Mouse (Mus musculus): Measurements from ENCODE around the gene Dio1. TPM values are rescaled to one million over a fixed set of nuclear protein-coding genes. Genes with fewer than 3 reads are reported as not detected.

Dio1 gene
- polyA plus RNA-seq, 1 experiment from 2014 or later = 0.33 TPM

- WGBS = 20% methylated on average over 3 of the region's 3 CpGs
- Histone ChIP-seq H3K4me3 (ENCODE audit: low read depth, low read length) (peak overlapping the region; percentile 73), H3K4me1 (ENCODE audit: insufficient read depth, low read depth, low read length) (peaks cover 5% of the 10 kb centered on the region; the same call in 1 of the 2 replicates), H3K36me3 (ENCODE audit: insufficient read depth, low read length) (no peaks in the 10 kb centered on the region), H3K4me2 (replicated peaks; ENCODE audit: low read depth, low read length) (peak overlapping the region; percentile 49), H3K9me3 (ENCODE audit: low read length) (no peaks in the 10 kb centered on the region), H3K27me3 (replicated peaks; ENCODE audit: insufficient read depth, low read length) (no peaks in the 10 kb centered on the region), H3K9ac (replicated peaks; ENCODE audit: low read depth) (peak overlapping the region; percentile 72), H3K27ac (ENCODE audit: low read length) (peak overlapping the region; percentile 72; the same call in 1 of the 2 replicates)
- ATAC-seq (no peak), DNase-seq (ENCODE audit: low spot score) (no peak)
- TF ChIP-seq EP300 (IDR thresholded peaks at IDR 0.05) = no peak
- TF ChIP-seq CTCF (IDR thresholded peaks at IDR 0.05) = no peak
Measured at GRCm38 (mm10) chr4:107254414-107254813, 52.6 kb downstream of the Dio1 start.

- ATAC-seq (peak; percentile 96), DNase-seq (ENCODE audit: low spot score) (peak; percentile 98)
- H3K27ac ChIP-seq (ENCODE audit: low read length) = peak within 1 kb of the TSS; percentile 72
- WGBS = 2% methylated on average over 66 of the region's 101 CpGs
- H3K4me1 ChIP-seq (ENCODE audit: insufficient read depth, low read depth, low read length) = peaks cover 5% of the 10 kb centered on the region; the same call in 1 of the 2 replicates
- peak within 1 kb of the TSS; percentile 95 for H3K4me2 ChIP-seq (replicated peaks; ENCODE audit: low read depth, low read length)
- H3K9me3 ChIP-seq (ENCODE audit: low read length) = no peaks in the 10 kb centered on the region
- no peaks in the 10 kb centered on the region for H3K36me3 ChIP-seq (ENCODE audit: insufficient read depth, low read length)
- TF ChIP-seq CTCF (IDR thresholded peaks at IDR 0.05) (peak; percentile 66), EP300 (IDR thresholded peaks at IDR 0.05) (no peak)
- H3K27me3 ChIP-seq (replicated peaks; ENCODE audit: insufficient read depth, low read length) = no peaks in the 10 kb centered on the region
- H3K9ac ChIP-seq (replicated peaks; ENCODE audit: low read depth) = peak within 1 kb of the TSS; percentile 72
- H3K4me3 ChIP-seq (ENCODE audit: low read depth, low read length) = peak within 1 kb of the TSS; percentile 73
Measured at GRCm38 (mm10) chr4:107253125-107254091, 53.6 kb downstream of the Dio1 start, which contains the start of the genes Lrrc42 and Hspb11. Gene Lrrc42, minus strand, starts transcription at chr4:107253532. Gene Hspb11, plus strand, starts transcription at chr4:107253593.

- H3K27ac ChIP-seq (ENCODE audit: low read length) = 0 out of 2 replicates have a peak overlapping the region, but pooled peaks have one; percentile 52
Measured at GRCm38 (mm10) chr4:107252522-107252921, 54.4 kb downstream of the Dio1 start.

GRCm38 (mm10) chr4:107250494-107250893 lies 56.5 kb downstream of the Dio1 start:
- no peaks in the 10 kb centered on the region for H3K9me3 ChIP-seq (ENCODE audit: low read length)
- TF ChIP-seq EP300 (IDR thresholded peaks at IDR 0.05) (no peak), CTCF (IDR thresholded peaks at IDR 0.05) (peak; percentile 88)
- ATAC-seq = no peak
- DNase-seq (ENCODE audit: low spot score) = peak; percentile 68
- H3K4me1 ChIP-seq (ENCODE audit: insufficient read depth, low read depth, low read length) = peaks cover 13% of the 10 kb centered on the region
- H3K27me3 ChIP-seq (replicated peaks; ENCODE audit: insufficient read depth, low read length) = no peaks in the 10 kb centered on the region
- H3K4me2 ChIP-seq (replicated peaks; ENCODE audit: low read depth, low read length) = no peak overlapping the region
- no peak overlapping the region for H3K4me3 ChIP-seq (ENCODE audit: low read depth, low read length)
- whole genome bisulfite sequencing = 16% methylated on average over 4 of the region's 4 CpGs
- no peak overlapping the region for H3K27ac ChIP-seq (ENCODE audit: low read length)
- no peak overlapping the region for H3K9ac ChIP-seq (replicated peaks; ENCODE audit: low read depth)
- H3K36me3 ChIP-seq (ENCODE audit: insufficient read depth, low read length) = no peaks in the 10 kb centered on the region

More at GRCm38 (mm10) chr4:107252522-107252921, 54.4 kb downstream of the Dio1 start:
- ATAC-seq (no peak), DNase-seq (ENCODE audit: low spot score) (no peak)
- peak overlapping the region; percentile 53; the same call in 1 of the 2 replicates for H3K9ac ChIP-seq (replicated peaks; ENCODE audit: low read depth)
- peaks cover 12% of the 10 kb centered on the region for H3K4me1 ChIP-seq (ENCODE audit: insufficient read depth, low read depth, low read length)
- peak overlapping the region; percentile 73 for H3K4me3 ChIP-seq (ENCODE audit: low read depth, low read length)
- no peaks in the 10 kb centered on the region for H3K9me3 ChIP-seq (ENCODE audit: low read length)
- H3K27me3 ChIP-seq (replicated peaks; ENCODE audit: insufficient read depth, low read length) = no peaks in the 10 kb centered on the region
- H3K36me3 ChIP-seq (ENCODE audit: insufficient read depth, low read length) = no peaks in the 10 kb centered on the region
- H3K4me2 ChIP-seq (replicated peaks; ENCODE audit: low read depth, low read length) = peak overlapping the region; percentile 95
- 2% methylated on average over 10 of the region's 11 CpGs for WGBS
- TF ChIP-seq EP300 (IDR thresholded peaks at IDR 0.05) (no peak), CTCF (IDR thresholded peaks at IDR 0.05) (no peak)

GRCm38 (mm10) chr4:107249471-107249870 lies 57.5 kb downstream of the Dio1 start:
- WGBS = 29% methylated on average over 2 of the region's 2 CpGs
- DNase-seq (ENCODE audit: low spot score) (peak; percentile 74), ATAC-seq (0 out of 2 replicates have a peak, but pooled peaks have one; percentile 2)
- Histone ChIP-seq H3K9me3 (ENCODE audit: low read length) (no peaks in the 10 kb centered on the region), H3K4me3 (ENCODE audit: low read depth, low read length) (no peak overlapping the region), H3K9ac (replicated peaks; ENCODE audit: low read depth) (no peak overlapping the region), H3K27me3 (replicated peaks; ENCODE audit: insufficient read depth, low read length) (no peaks in the 10 kb centered on the region), H3K36me3 (ENCODE audit: insufficient read depth, low read length) (no peaks in the 10 kb centered on the region), H3K27ac (ENCODE audit: low read length) (no peak overlapping the region), H3K4me2 (replicated peaks; ENCODE audit: low read depth, low read length) (no peak overlapping the region), H3K4me1 (ENCODE audit: insufficient read depth, low read depth, low read length) (peaks cover 18% of the 10 kb centered on the region)
- TF ChIP-seq EP300 (IDR thresholded peaks at IDR 0.05) = no peak
- TF ChIP-seq CTCF (IDR thresholded peaks at IDR 0.05) = no peak

GRCm38 (mm10) chr4:107248061-107248460 lies 58.9 kb downstream of the Dio1 start:
- ATAC-seq (no peak), DNase-seq (ENCODE audit: low spot score) (no peak)
- H3K27ac ChIP-seq (ENCODE audit: low read length) = no peak overlapping the region
- H3K27me3 ChIP-seq (replicated peaks; ENCODE audit: insufficient read depth, low read length) = no peaks in the 10 kb centered on the region
- no peak for TF ChIP-seq CTCF (IDR thresholded peaks at IDR 0.05)
- TF ChIP-seq EP300 (IDR thresholded peaks at IDR 0.05) = no peak
- 53% methylated on average over 3 of the region's 3 CpGs for WGBS
- peaks cover 15% of the 10 kb centered on the region for H3K4me1 ChIP-seq (ENCODE audit: insufficient read depth, low read depth, low read length)
- no peak overlapping the region for H3K9ac ChIP-seq (replicated peaks; ENCODE audit: low read depth)
- no peak overlapping the region for H3K4me3 ChIP-seq (ENCODE audit: low read depth, low read length)
- H3K9me3 ChIP-seq (ENCODE audit: low read length) = no peaks in the 10 kb centered on the region
- no peak overlapping the region for H3K4me2 ChIP-seq (replicated peaks; ENCODE audit: low read depth, low read length)
- no peaks in the 10 kb centered on the region for H3K36me3 ChIP-seq (ENCODE audit: insufficient read depth, low read length)
